Mouse (Mus musculus) heart, embryonic 10.5 days (tissue): ENCODE data around the gene Taf3. TPM values are rescaled to one million over a fixed set of nuclear protein-coding genes. Genes with fewer than 3 reads are reported as not detected.

ENCODE experiments used
- DNase-seq: peaks from one replicate; pipeline ENCODE4 v3.0.0-alpha.2; 2017; ENCODE audit warnings: low spot score
- H3K27ac ChIP-seq: fragments of 300-500 bp; sonication (generic); 2 replicates; pipeline ENCODE4 v1.5.1; 2016; ENCODE audit warnings: mild to moderate bottlenecking
- H3K27me3 ChIP-seq: fragments of 300-500 bp; sonication (generic); 2 replicates; pipeline ENCODE4 v1.6.1; 2016; ENCODE audit warnings: mild to moderate bottlenecking; ENCODE audit not compliant: poor library complexity, insufficient read depth, severe bottlenecking
- H3K36me3 ChIP-seq: fragments of 300-500 bp; sonication (generic); 2 replicates; pipeline ENCODE4 v1.6.1; 2016; ENCODE audit warnings: mild to moderate bottlenecking, moderate library complexity
- H3K4me1 ChIP-seq: fragments of 300-500 bp; sonication (generic); 2 replicates; pipeline ENCODE4 v1.6.1; 2016; ENCODE audit warnings: mild to moderate bottlenecking
- H3K4me3 ChIP-seq: fragments of 300-500 bp; sonication (generic); 2 replicates; pipeline ENCODE4 v1.5.1; 2016; ENCODE audit warnings: mild to moderate bottlenecking, moderate library complexity
- H3K9me3 ChIP-seq: fragments of 300-500 bp; sonication (generic); 2 replicates; pipeline ENCODE4 v1.6.1; 2016; ENCODE audit warnings: mild to moderate bottlenecking, moderate library complexity
- WGBS: fragments of 180-500 bp; shearing (Covaris S2); methylation state at CpG from one replicate; pipeline ENCODE4 v1.1.7; 2016; 5-methylcytosine and 5-hydroxymethylcytosine counted together
- polyA plus RNA-seq: library from polyadenylated mRNA; unstranded; fragments of >200 nt; fragmentation: Nextera tagmentation; extraction: Ambion mirVana; gene quantifications from 2 replicates; pipeline ENCODE4 v1.2.1, GENCODE M21; 2016

Gene Taf3
- polyA plus RNA-seq, 1 experiment from 2014 or later, result 12.2 TPM

DNA sequence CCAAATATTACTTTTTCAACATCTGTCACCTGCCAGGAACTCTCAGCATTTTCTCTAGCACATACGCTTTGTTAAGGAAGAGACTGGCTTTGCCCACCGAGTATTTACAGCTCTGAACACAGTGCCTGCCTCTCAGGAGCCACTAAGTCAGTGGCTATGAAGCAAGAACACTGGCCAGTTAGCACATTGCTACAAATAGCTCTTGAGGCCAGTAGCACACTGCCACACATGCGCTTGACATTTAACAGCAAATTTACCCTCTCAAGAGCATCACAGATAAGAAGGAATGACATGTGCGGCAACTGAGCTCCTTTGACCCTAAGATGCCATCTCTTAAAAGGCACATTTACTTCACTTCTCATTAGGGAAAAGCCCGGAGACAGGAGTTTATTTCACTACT lies 78.7 kb downstream of the Taf3 start:
- H3K36me3 ChIP-seq, result no peaks in the 10 kb centered on the region
- H3K4me1 ChIP-seq, result peaks cover 51% of the 10 kb centered on the region
- no peaks in the 10 kb centered on the region for H3K27me3 ChIP-seq
- H3K4me3 ChIP-seq, result no peak overlapping the region
- WGBS, result 32% methylated on average over 5 of the region's 5 CpGs
- peak overlapping the region; percentile 69 for H3K27ac ChIP-seq
- H3K9me3 ChIP-seq, result no peaks in the 10 kb centered on the region
- DNase-seq, result peak; percentile 82

DNA sequence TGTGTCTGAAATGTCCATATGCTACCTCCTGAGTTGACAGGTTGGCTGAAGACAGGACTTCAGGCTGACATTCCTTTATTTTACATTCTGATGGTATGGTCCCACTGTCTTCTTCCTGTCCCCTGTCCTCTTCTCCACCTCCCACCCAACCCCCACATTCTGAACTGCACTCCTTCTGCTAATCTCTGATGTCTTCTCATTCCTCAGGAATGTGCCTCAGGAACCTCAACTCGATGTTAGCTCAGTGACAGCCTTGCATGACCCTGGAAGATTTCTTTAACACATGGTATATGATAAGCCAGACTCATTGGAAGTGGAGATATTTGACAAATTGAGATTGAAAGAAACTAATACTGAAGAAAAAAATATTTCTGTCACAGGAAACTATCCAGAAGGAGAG lies 81.8 kb downstream of the Taf3 start:
- DNase-seq, result no peak
- Histone ChIP-seq H3K9me3 (no peaks in the 10 kb centered on the region), H3K36me3 (no peaks in the 10 kb centered on the region), H3K27me3 (no peaks in the 10 kb centered on the region), H3K4me1 (peaks cover 48% of the 10 kb centered on the region), H3K4me3 (no peak overlapping the region), H3K27ac (no peak overlapping the region)
- 0% methylated on average over 1 of the region's 1 CpGs for WGBS

DNA sequence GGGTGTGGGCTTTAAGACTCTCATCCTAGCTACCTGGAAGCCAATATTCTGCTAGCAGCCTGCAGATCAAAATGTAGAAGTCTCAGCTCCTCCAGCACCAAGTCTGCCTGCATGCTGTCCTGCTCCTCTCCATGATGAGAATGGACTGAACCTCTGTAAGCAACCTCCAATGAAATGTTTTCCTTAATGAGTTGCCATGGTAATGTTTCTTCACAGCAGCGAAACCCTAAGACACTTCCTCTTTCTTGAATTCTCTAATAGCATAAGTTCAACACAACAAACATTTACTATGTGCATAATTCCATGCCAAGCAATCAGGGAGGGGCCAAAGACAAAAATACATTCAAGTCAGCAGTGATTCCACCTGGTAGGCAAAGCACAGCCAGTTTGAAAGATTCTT lies 82.8 kb downstream of the Taf3 start:
- Histone ChIP-seq H3K27me3 (no peaks in the 10 kb centered on the region), H3K27ac (no peak overlapping the region), H3K9me3 (no peaks in the 10 kb centered on the region), H3K4me1 (peaks cover 45% of the 10 kb centered on the region), H3K4me3 (no peak overlapping the region), H3K36me3 (no peaks in the 10 kb centered on the region)
- DNase-seq, result no peak
- WGBS, result 91% methylated on average over 1 of the region's 1 CpGs

DNA sequence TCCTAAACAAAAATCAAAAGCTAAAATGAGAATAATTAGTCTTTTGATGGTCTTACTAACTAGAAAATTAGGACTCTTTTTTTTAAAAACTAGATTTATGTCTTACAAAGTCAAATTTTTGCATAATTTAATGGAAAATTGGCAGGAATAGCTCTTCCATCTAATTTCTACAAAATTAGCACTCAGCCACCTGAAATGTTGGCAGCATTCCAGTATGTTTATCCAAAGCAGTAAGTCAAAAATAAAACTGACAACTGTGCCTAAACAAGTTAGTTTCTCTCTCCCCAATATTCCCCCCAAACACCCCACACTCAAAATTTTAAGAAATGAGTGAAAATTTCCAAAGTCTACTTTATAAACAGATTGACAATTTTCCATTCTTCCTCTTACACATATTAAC lies 85.5 kb downstream of the Taf3 start:
- DNase-seq, result no peak
- H3K4me3 ChIP-seq, result no peak overlapping the region
- H3K9me3 ChIP-seq, result no peaks in the 10 kb centered on the region
- H3K36me3 ChIP-seq, result no peaks in the 10 kb centered on the region
- no peak overlapping the region for H3K27ac ChIP-seq
- peaks cover 23% of the 10 kb centered on the region; the same call in 1 of the 2 replicates for H3K4me1 ChIP-seq
- no peaks in the 10 kb centered on the region for H3K27me3 ChIP-seq

DNA sequence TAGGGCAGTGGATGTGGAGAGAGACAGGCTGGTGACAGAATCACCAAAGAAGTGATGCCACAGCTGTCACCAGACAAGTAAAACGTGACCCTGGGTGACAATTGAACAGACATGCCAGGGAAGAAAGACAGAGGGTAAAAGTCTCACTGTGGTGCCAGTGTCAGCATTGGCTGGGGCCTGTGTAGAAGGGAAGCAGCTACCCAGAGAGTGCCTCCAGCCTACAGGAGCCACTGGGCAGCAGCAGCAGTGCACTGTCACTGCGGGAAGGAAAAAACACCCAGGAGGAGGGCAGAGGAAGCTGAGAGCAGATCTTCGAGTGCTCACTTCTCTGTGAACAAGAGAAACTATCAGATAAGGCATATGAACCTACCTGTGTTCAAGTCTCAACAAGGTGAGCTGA lies 86.7 kb downstream of the Taf3 start:
- DNase-seq, result no peak
- Histone ChIP-seq H3K9me3 (no peaks in the 10 kb centered on the region), H3K27me3 (no peaks in the 10 kb centered on the region), H3K4me3 (no peak overlapping the region), H3K27ac (0 out of 2 replicates have a peak overlapping the region, but pooled peaks have one; percentile 1), H3K4me1 (peaks cover 20% of the 10 kb centered on the region; the same call in 1 of the 2 replicates), H3K36me3 (no peaks in the 10 kb centered on the region)
- 52% methylated on average over 3 of the region's 3 CpGs for WGBS

DNA sequence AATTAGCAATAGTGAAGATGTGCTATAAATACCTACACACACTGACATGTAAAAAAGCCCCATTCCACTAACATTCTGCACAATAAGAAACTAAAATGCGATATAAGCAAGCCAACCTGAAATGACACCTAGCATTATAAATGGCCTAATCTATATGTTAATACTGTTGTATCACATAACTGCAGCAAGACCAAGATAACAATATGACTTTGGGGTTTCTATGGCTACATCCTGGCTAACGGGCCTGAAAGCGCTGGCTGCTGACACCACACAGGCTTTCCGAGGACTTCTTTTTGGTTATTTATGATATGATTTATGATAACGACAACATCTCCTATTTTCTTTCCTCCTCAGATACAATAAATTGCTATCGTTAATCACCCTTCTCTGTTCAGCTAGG lies 90.4 kb downstream of the Taf3 start:
- no peak for DNase-seq
- Histone ChIP-seq H3K27me3 (no peaks in the 10 kb centered on the region), H3K4me3 (no peak overlapping the region), H3K27ac (no peak overlapping the region), H3K4me1 (peaks cover 19% of the 10 kb centered on the region), H3K36me3 (no peaks in the 10 kb centered on the region), H3K9me3 (no peaks in the 10 kb centered on the region)
- 87% methylated on average over 6 of the region's 6 CpGs for WGBS

DNA sequence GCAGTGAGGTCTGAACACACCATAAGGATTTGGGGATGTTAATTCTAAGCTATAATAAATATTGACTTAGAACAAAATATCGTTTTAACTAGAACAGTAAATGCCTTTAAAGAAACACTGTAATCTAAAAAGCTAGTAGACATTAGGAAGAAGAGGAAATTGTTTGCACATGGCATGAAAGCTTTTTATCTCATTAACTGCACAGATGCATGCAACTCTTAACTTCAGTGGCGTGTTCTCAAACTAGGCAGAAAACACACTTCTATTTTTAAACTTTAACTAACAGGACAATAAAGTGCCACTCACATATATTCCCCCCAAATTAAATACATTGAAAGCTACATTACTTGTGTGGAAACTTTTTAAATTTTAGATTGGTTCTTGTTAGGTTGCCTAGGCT lies 91.8 kb downstream of the Taf3 start:
- WGBS, result 47% methylated on average over 2 of the region's 2 CpGs

DNA sequence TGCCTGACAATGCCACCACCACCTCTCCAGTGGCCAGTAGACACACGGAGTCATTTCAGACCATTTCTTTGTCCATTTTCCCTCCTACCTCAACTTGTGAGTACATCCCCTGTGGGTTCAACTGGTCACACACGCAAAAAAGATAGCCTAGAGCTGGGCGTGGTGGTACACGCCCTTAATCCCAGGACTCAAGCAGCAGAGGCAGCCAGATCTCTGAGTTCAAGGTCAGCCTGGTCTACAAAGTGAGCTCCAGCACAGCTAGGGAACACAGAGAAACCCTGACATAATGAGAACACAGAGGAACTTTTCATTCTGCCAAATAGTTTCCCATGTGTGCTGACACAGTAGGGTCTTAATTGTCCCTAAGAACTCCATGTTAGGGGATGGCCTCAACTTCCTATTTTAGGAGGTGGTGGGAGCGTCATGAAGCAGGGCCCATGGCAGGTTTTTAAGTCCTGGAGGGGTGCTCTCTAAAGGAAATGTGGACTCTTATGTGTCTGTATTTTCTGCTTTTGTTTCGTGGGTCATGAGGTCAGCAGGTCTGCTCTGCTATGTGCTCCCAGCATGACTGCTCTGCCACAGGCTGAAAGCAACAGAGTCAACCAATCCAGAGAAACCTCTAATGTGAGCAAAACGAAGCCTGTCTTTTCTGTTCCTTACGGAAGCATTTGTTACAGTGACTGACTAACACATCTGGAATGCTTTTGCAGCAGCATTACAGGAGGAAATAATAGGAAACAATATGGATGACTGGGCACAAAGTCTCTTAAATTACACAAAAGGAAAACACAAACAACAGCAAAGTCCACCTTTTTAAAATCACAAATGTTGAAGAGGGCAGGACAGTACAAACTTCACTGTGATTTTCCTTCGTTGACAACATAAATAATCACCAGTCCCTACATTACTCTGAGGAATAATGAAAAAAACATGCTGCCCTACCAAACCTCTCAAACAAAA lies 92.5 kb downstream of the Taf3 start:
- Histone ChIP-seq H3K27ac (no peak overlapping the region), H3K4me1 (peaks cover 8% of the 10 kb centered on the region), H3K36me3 (peaks cover 12% of the 10 kb centered on the region; the same call in 1 of the 2 replicates), H3K27me3 (no peaks in the 10 kb centered on the region), H3K9me3 (no peaks in the 10 kb centered on the region), H3K4me3 (no peak overlapping the region)
- WGBS, result 64% methylated on average over 9 of the region's 9 CpGs
- no peak for DNase-seq

More for the DNA sequence above, 91.8 kb downstream of the Taf3 start:
- Histone ChIP-seq H3K27me3 (no peaks in the 10 kb centered on the region), H3K27ac (no peak overlapping the region), H3K36me3 (peaks cover 12% of the 10 kb centered on the region; the same call in 1 of the 2 replicates), H3K4me1 (peaks cover 11% of the 10 kb centered on the region), H3K4me3 (no peak overlapping the region), H3K9me3 (no peaks in the 10 kb centered on the region)
- no peak for DNase-seq

DNA sequence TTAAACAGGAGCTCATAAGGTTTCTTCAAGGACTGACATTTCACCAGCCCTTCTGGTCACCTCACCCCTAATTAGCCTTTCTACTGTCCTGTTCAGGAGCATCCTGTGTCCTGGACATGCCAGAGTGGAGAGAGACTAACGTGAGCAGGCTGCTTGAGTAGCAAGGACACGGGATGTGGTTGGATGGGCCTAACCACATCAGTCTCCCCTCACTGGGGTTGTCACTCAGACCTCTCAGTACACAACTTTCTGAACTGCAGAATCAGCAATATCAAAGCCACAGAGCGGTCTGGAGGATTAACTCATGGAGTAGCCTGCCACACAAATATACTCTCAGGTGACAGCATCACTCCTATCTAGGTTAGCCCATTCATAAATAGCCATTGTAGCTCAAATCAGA lies 101.7 kb downstream of the Taf3 start:
- Histone ChIP-seq H3K27ac (no peak overlapping the region), H3K36me3 (peaks cover 2% of the 10 kb centered on the region; the same call in 1 of the 2 replicates), H3K9me3 (no peaks in the 10 kb centered on the region), H3K27me3 (no peaks in the 10 kb centered on the region), H3K4me3 (no peak overlapping the region), H3K4me1 (no peaks in the 10 kb centered on the region)
- WGBS, result 74% methylated on average over 3 of the region's 3 CpGs
- no peak for DNase-seq

DNA sequence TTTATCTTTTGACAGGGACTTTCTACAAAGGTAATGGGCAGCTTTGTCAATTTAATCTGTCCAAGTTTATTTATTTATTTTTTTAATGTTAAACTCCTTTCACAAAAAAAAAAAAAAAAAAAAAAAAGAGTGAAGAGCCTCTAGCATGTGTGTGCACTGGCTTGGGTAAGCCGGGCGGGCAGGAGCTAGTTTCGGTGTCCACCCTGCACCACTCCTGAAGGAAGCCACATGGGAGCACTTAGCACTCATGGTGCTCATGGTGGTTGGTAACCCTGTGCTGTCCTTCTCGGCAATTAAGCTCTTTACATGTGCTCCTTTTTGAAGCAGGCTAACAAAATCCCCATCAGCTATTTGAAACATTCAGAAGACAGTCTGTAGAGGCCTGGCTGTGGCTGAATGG lies 102.8 kb downstream of the Taf3 start:
- Histone ChIP-seq H3K36me3 (no peaks in the 10 kb centered on the region), H3K27me3 (no peaks in the 10 kb centered on the region), H3K4me1 (no peaks in the 10 kb centered on the region), H3K9me3 (no peaks in the 10 kb centered on the region), H3K4me3 (no peak overlapping the region), H3K27ac (no peak overlapping the region)
- WGBS, result 89% methylated on average over 4 of the region's 4 CpGs
- no peak for DNase-seq

DNA sequence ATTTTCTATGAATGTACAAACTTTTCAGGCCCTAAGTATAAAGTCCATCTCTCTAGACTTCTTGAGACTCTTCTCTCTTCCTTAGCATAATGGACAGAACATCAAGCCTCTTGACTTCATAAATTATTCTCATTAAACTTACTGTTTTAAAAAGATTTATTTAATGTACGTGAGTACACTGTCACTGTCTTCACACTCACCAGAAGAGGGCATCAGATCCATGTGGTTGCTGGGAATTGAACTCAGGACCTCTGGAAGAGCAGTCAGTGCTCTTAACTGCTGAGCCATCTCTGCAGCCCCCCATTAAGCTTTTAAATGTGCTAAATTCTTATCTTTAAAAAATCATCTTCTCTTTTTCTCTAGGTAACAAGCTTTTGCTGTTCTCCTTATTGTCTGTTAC lies 105.4 kb downstream of the Taf3 start:
- no peak for DNase-seq
- H3K9me3 ChIP-seq, result no peaks in the 10 kb centered on the region
- H3K27ac ChIP-seq, result no peak overlapping the region
- H3K36me3 ChIP-seq, result no peaks in the 10 kb centered on the region
- WGBS, result 84% methylated on average over 1 of the region's 1 CpGs
- H3K27me3 ChIP-seq, result no peaks in the 10 kb centered on the region
- peaks cover 10% of the 10 kb centered on the region; the same call in 1 of the 2 replicates for H3K4me1 ChIP-seq
- H3K4me3 ChIP-seq, result no peak overlapping the region

DNA sequence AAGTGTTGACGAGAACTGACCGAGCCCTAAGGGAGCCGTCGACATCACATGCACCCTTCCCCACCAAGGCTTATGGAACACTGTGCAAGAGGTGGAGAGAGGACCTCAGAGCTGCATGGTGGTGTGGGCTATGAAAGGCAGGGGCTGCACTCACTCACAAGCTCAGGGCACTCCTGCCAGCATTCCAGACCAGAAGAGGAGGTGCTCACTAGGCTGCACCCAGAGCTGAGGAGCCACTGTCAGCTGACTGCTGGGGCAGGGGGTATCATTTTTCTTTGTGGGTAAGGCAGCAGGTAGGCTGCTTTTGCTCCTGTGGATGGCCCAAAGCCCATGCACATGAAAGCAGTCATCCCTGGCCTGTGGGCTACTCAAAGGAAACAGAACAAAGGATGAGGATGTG lies 109.1 kb downstream of the Taf3 start:
- WGBS, result 71% methylated on average over 4 of the region's 4 CpGs
- no peak for DNase-seq
- H3K27me3 ChIP-seq, result no peaks in the 10 kb centered on the region
- H3K4me1 ChIP-seq, result peaks cover 22% of the 10 kb centered on the region
- no peak overlapping the region for H3K27ac ChIP-seq
- no peak overlapping the region for H3K4me3 ChIP-seq
- no peaks in the 10 kb centered on the region for H3K9me3 ChIP-seq
- no peaks in the 10 kb centered on the region for H3K36me3 ChIP-seq

DNA sequence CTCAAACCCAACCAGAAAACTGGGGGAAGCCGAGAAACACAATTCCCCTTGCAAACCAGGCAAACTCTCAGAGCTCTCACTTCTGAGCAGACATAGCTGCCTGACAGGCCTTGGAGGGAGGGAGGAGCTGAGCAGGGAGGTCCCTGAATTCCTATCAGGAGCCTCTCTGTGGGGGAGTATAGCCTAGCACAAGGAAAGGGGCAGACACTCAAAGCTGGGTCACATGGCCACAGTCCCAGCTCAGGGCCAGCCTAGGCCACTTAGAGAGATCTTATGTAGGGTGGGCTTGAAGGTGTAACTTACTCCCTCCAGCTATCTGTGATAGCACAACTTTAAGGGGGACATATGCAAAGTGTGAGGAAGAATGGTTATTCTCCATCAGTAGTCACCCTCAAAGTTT lies 112.4 kb downstream of the Taf3 start:
- no peaks in the 10 kb centered on the region for H3K9me3 ChIP-seq
- DNase-seq, result peak; percentile 78
- H3K27ac ChIP-seq, result 0 out of 2 replicates have a peak overlapping the region, but pooled peaks have one; percentile 9
- no peaks in the 10 kb centered on the region for H3K27me3 ChIP-seq
- 29% methylated on average over 1 of the region's 1 CpGs for WGBS
- no peak overlapping the region for H3K4me3 ChIP-seq
- no peaks in the 10 kb centered on the region for H3K36me3 ChIP-seq
- peaks cover 22% of the 10 kb centered on the region for H3K4me1 ChIP-seq
